Mouse (Mus musculus) MEL-GATA-1-ER (cell line): ENCODE results near the gene Gm10487.
"Not testable (repeated sequence)": the region's sequence is repeated elsewhere in the genome, so short reads cannot be mapped to it uniquely, and the experiment has no call there.

Experiments used
- DNase-seq: peaks from one replicate; pipeline ENCODE4 v3.0.0-alpha.2; 2012; ENCODE audit warnings: low read depth; ENCODE audit errors: extremely low read depth

Gene Gm10487

GRCm38 (mm10) chrX:30843369-30843768 lies at the start of gene Gm10487:
Gene Gm10487, minus strand, starts transcription at chrX:30843469.
- DNase-seq = not testable (repeated sequence)
